Mouse (Mus musculus) embryonic facial prominence, embryonic 15.5 days (tissue): Measurements from ENCODE around the gene Pld5. TPM values are rescaled to one million over a fixed set of nuclear protein-coding genes. Genes with fewer than 3 reads are reported as not detected.

Experiments
- ATAC-seq: fragments of 200-750 bp; cut with Nextera tagmentation; 2 replicates; pipeline ENCODE4 v1.8.0; 2017; ENCODE audit warnings: low read depth, moderate TSS enrichment; ENCODE audit not compliant: insufficient number of reproducible peaks, low FRiP score, low TSS enrichment
- H3K27ac ChIP-seq: fragments of 300-500 bp; sonication (generic); replicated peaks from 2 replicates; pipeline ENCODE4 v1.5.1; 2015; ENCODE audit warnings: mild to moderate bottlenecking, inconsistent platforms
- H3K27me3 ChIP-seq: fragments of 300-500 bp; sonication (generic); 2 replicates; pipeline ENCODE4 v1.6.1; 2015; ENCODE audit warnings: inconsistent platforms
- H3K36me3 ChIP-seq: fragments of 300-500 bp; sonication (generic); 2 replicates; pipeline ENCODE4 v1.6.1; 2015; ENCODE audit warnings: mild to moderate bottlenecking, inconsistent platforms
- H3K4me1 ChIP-seq: fragments of 300-500 bp; sonication (generic); 2 replicates; pipeline ENCODE4 v1.6.1; 2015; ENCODE audit warnings: inconsistent platforms
- H3K4me2 ChIP-seq: fragments of 300-500 bp; sonication (generic); replicated peaks from 2 replicates; pipeline ENCODE4 v1.6.1; 2015; ENCODE audit warnings: mild to moderate bottlenecking, inconsistent platforms
- H3K4me3 ChIP-seq: fragments of 300-500 bp; sonication (generic); replicated peaks from 2 replicates; pipeline ENCODE4 v1.5.1; 2015; ENCODE audit warnings: mild to moderate bottlenecking, inconsistent platforms
- H3K9ac ChIP-seq: fragments of 300-500 bp; sonication (generic); 2 replicates; pipeline ENCODE4 v1.6.1; 2015; ENCODE audit warnings: inconsistent platforms
- H3K9me3 ChIP-seq: fragments of 300-500 bp; sonication (generic); replicated peaks from 2 replicates; pipeline ENCODE4 v1.6.1; 2016; ENCODE audit warnings: inconsistent platforms
- WGBS: fragments of 180-500 bp; shearing (Covaris S2); methylation state at CpG from one replicate; pipeline ENCODE4 v1.1.7; 2015; 5-methylcytosine and 5-hydroxymethylcytosine counted together
- polyA plus RNA-seq: library from polyadenylated mRNA; unstranded; fragments of >200 nt; fragmentation: Nextera tagmentation; extraction: Ambion mirVana; gene quantifications from 2 replicates; pipeline ENCODE4 v1.2.1, GENCODE M21; 2015

Pld5 gene
- polyA plus RNA-seq, 1 experiment from 2014 or later = 1.3 TPM

- no peak for ATAC-seq
- Histone ChIP-seq H3K27ac (no peak overlapping the region), H3K4me3 (no peak overlapping the region), H3K36me3 (no peaks in the 10 kb centered on the region), H3K4me1 (no peaks in the 10 kb centered on the region), H3K27me3 (no peaks in the 10 kb centered on the region), H3K9ac (no peak overlapping the region), H3K9me3 (no peaks in the 10 kb centered on the region), H3K4me2 (no peak overlapping the region)
- WGBS = 71% methylated on average over 2 of the region's 2 CpGs
Measured at GRCm38 (mm10) chr1:176167114-176167513, 108.0 kb downstream of the Pld5 start.

- Histone ChIP-seq H3K9ac (no peak overlapping the region), H3K27ac (no peak overlapping the region), H3K9me3 (no peaks in the 10 kb centered on the region), H3K4me3 (no peak overlapping the region), H3K36me3 (no peaks in the 10 kb centered on the region), H3K4me2 (no peak overlapping the region), H3K4me1 (no peaks in the 10 kb centered on the region), H3K27me3 (no peaks in the 10 kb centered on the region)
- WGBS = 56% methylated on average over 6 of the region's 6 CpGs
- no peak for ATAC-seq
Measured at GRCm38 (mm10) chr1:176145306-176145705, 129.8 kb downstream of the Pld5 start.

GRCm38 (mm10) chr1:176134379-176134778, 140.7 kb downstream of the Pld5 start:
- no peak overlapping the region for H3K4me3 ChIP-seq
- H3K9ac ChIP-seq = no peak overlapping the region
- 78% methylated on average over 8 of the region's 8 CpGs for WGBS
- H3K4me1 ChIP-seq = no peaks in the 10 kb centered on the region
- no peak overlapping the region for H3K27ac ChIP-seq
- H3K9me3 ChIP-seq = no peaks in the 10 kb centered on the region
- H3K36me3 ChIP-seq = no peaks in the 10 kb centered on the region
- H3K4me2 ChIP-seq = no peak overlapping the region
- no peaks in the 10 kb centered on the region for H3K27me3 ChIP-seq
- no peak for ATAC-seq

GRCm38 (mm10) chr1:176125771-176126170, 149.3 kb downstream of the Pld5 start:
- H3K9ac ChIP-seq = no peak overlapping the region
- ATAC-seq = no peak
- H3K4me2 ChIP-seq = no peak overlapping the region
- no peak overlapping the region for H3K27ac ChIP-seq
- WGBS = 65% methylated on average over 2 of the region's 2 CpGs
- no peak overlapping the region for H3K4me3 ChIP-seq
- H3K36me3 ChIP-seq = no peaks in the 10 kb centered on the region
- H3K9me3 ChIP-seq = no peaks in the 10 kb centered on the region
- H3K4me1 ChIP-seq = no peaks in the 10 kb centered on the region
- no peaks in the 10 kb centered on the region for H3K27me3 ChIP-seq

GRCm38 (mm10) chr1:176124441-176124840, 150.7 kb downstream of the Pld5 start:
- no peaks in the 10 kb centered on the region for H3K36me3 ChIP-seq
- no peaks in the 10 kb centered on the region for H3K4me1 ChIP-seq
- no peak overlapping the region for H3K9ac ChIP-seq
- H3K27ac ChIP-seq = no peak overlapping the region
- no peak overlapping the region for H3K4me3 ChIP-seq
- no peak for ATAC-seq
- no peaks in the 10 kb centered on the region for H3K9me3 ChIP-seq
- 55% methylated on average over 8 of the region's 8 CpGs for WGBS
- H3K4me2 ChIP-seq = no peak overlapping the region
- H3K27me3 ChIP-seq = no peaks in the 10 kb centered on the region

- ATAC-seq = no peak
- no peaks in the 10 kb centered on the region for H3K27me3 ChIP-seq
- 49% methylated on average over 2 of the region's 2 CpGs for WGBS
- H3K4me3 ChIP-seq = no peak overlapping the region
- H3K4me2 ChIP-seq = no peak overlapping the region
- no peaks in the 10 kb centered on the region for H3K36me3 ChIP-seq
- no peaks in the 10 kb centered on the region for H3K4me1 ChIP-seq
- H3K9ac ChIP-seq = no peak overlapping the region
- no peaks in the 10 kb centered on the region for H3K9me3 ChIP-seq
- H3K27ac ChIP-seq = no peak overlapping the region
Measured at GRCm38 (mm10) chr1:176123781-176124180, 151.3 kb downstream of the Pld5 start.

GRCm38 (mm10) chr1:176115604-176116003, 159.5 kb downstream of the Pld5 start:
- 73% methylated on average over 4 of the region's 4 CpGs for WGBS
- H3K9ac ChIP-seq = no peak overlapping the region
- ATAC-seq = no peak
- no peak overlapping the region for H3K4me3 ChIP-seq
- H3K4me2 ChIP-seq = no peak overlapping the region
- no peaks in the 10 kb centered on the region for H3K4me1 ChIP-seq
- H3K27ac ChIP-seq = no peak overlapping the region
- no peaks in the 10 kb centered on the region for H3K9me3 ChIP-seq
- no peaks in the 10 kb centered on the region for H3K27me3 ChIP-seq
- no peaks in the 10 kb centered on the region for H3K36me3 ChIP-seq

- Histone ChIP-seq H3K36me3 (no peaks in the 10 kb centered on the region), H3K9me3 (no peaks in the 10 kb centered on the region), H3K9ac (no peak overlapping the region), H3K4me1 (no peaks in the 10 kb centered on the region), H3K4me3 (no peak overlapping the region), H3K4me2 (no peak overlapping the region), H3K27me3 (no peaks in the 10 kb centered on the region), H3K27ac (no peak overlapping the region)
- no peak for ATAC-seq
- 28% methylated on average over 7 of the region's 7 CpGs for WGBS
Measured at GRCm38 (mm10) chr1:176098685-176099320, 176.3 kb downstream of the Pld5 start.

GRCm38 (mm10) chr1:176092119-176092518, 183.0 kb downstream of the Pld5 start:
- 25% methylated on average over 2 of the region's 2 CpGs for WGBS
- 0 out of 2 replicates have a peak, but pooled peaks have one; percentile 67 for ATAC-seq
- Histone ChIP-seq H3K4me3 (no peak overlapping the region), H3K4me1 (peaks cover 3% of the 10 kb centered on the region; the same call in 1 of the 2 replicates), H3K9me3 (no peaks in the 10 kb centered on the region), H3K27me3 (no peaks in the 10 kb centered on the region), H3K4me2 (no peak overlapping the region), H3K27ac (no peak overlapping the region), H3K36me3 (no peaks in the 10 kb centered on the region), H3K9ac (no peak overlapping the region)

- Histone ChIP-seq H3K27ac (no peak overlapping the region), H3K4me1 (peaks cover 3% of the 10 kb centered on the region; the same call in 1 of the 2 replicates), H3K27me3 (no peaks in the 10 kb centered on the region), H3K36me3 (no peaks in the 10 kb centered on the region), H3K4me3 (no peak overlapping the region), H3K9ac (no peak overlapping the region), H3K4me2 (no peak overlapping the region), H3K9me3 (no peaks in the 10 kb centered on the region)
- WGBS = 85% methylated on average over 3 of the region's 3 CpGs
- ATAC-seq = no peak
Measured at GRCm38 (mm10) chr1:176089382-176089781, 185.7 kb downstream of the Pld5 start.

GRCm38 (mm10) chr1:176085952-176086648, 189.0 kb downstream of the Pld5 start:
- Histone ChIP-seq H3K4me1 (peaks cover 6% of the 10 kb centered on the region; the same call in 1 of the 2 replicates), H3K27ac (no peak overlapping the region), H3K4me2 (no peak overlapping the region), H3K9ac (no peak overlapping the region), H3K4me3 (no peak overlapping the region), H3K9me3 (no peaks in the 10 kb centered on the region), H3K36me3 (no peaks in the 10 kb centered on the region), H3K27me3 (no peaks in the 10 kb centered on the region)
- no peak for ATAC-seq
- 78% methylated on average over 13 of the region's 13 CpGs for WGBS

- Histone ChIP-seq H3K27ac (no peak overlapping the region), H3K36me3 (no peaks in the 10 kb centered on the region), H3K4me2 (no peak overlapping the region), H3K27me3 (no peaks in the 10 kb centered on the region), H3K9me3 (no peaks in the 10 kb centered on the region), H3K4me1 (peaks cover 6% of the 10 kb centered on the region; the same call in 1 of the 2 replicates), H3K4me3 (no peak overlapping the region), H3K9ac (no peak overlapping the region)
- WGBS = 24% methylated on average over 4 of the region's 4 CpGs
- no peak for ATAC-seq
Measured at GRCm38 (mm10) chr1:176082306-176082705, 192.8 kb downstream of the Pld5 start.
